Mouse (Mus musculus) liver, embryonic 11.5 days (tissue): ENCODE results near the gene Tmem165. TPM values are rescaled to one million over a fixed set of nuclear protein-coding genes. Genes with fewer than 3 reads are reported as not detected.

ENCODE experiments used
- ATAC-seq: fragments of 200-750 bp; cut with Nextera tagmentation; replicated peaks from 2 replicates; pipeline ENCODE4 v1.8.0; 2017; ENCODE audit warnings: moderate number of reproducible peaks, mild to moderate bottlenecking, moderate TSS enrichment, moderate library complexity; ENCODE audit not compliant: low FRiP score
- DNase-seq: peaks from one replicate; pipeline ENCODE4 v3.0.0-alpha.2; 2017; ENCODE audit warnings: low spot score
- H3K27ac ChIP-seq: fragments of 300-500 bp; sonication (generic); 2 replicates; pipeline ENCODE4 v1.5.1; 2014; ENCODE audit warnings: mild to moderate bottlenecking, low read depth, low read length, control low read depth
- H3K27me3 ChIP-seq: fragments of 300-500 bp; sonication (generic); replicated peaks from 2 replicates; pipeline ENCODE4 v1.6.1; 2014; ENCODE audit warnings: low read length, mixed read lengths; ENCODE audit not compliant: control insufficient read depth, insufficient read depth
- H3K36me3 ChIP-seq: fragments of 300-500 bp; sonication (generic); 2 replicates; pipeline ENCODE4 v1.6.1; 2014; ENCODE audit warnings: mild to moderate bottlenecking, low read length, moderate library complexity, mixed read lengths; ENCODE audit not compliant: control insufficient read depth, insufficient read depth
- H3K4me1 ChIP-seq: fragments of 300-500 bp; sonication (generic); replicated peaks from 2 replicates; pipeline ENCODE4 v1.6.1; 2014; ENCODE audit warnings: low read length, mixed read lengths; ENCODE audit not compliant: control insufficient read depth, insufficient read depth
- H3K4me2 ChIP-seq: fragments of 300-500 bp; sonication (generic); 2 replicates; pipeline ENCODE4 v1.6.1; 2014; ENCODE audit warnings: mild to moderate bottlenecking, control low read depth, moderate library complexity
- H3K4me3 ChIP-seq: fragments of 300-500 bp; sonication (generic); 2 replicates; pipeline ENCODE4 v1.5.1; 2014; ENCODE audit warnings: low read depth, low read length, control low read depth
- H3K9ac ChIP-seq: fragments of 300-500 bp; sonication (generic); 2 replicates; pipeline ENCODE4 v1.6.1; 2014; ENCODE audit warnings: low read depth, low read length, control low read depth
- H3K9me3 ChIP-seq: fragments of 300-500 bp; sonication (generic); 2 replicates; pipeline ENCODE4 v1.6.1; 2016; ENCODE audit warnings: low read length, inconsistent platforms, mixed read lengths; ENCODE audit not compliant: control insufficient read depth
- WGBS: fragments of 180-500 bp; shearing (Covaris S2); extraction: QIAGEN DNeasy Blood & Tissue Kit; methylation state at CpG from one replicate; pipeline ENCODE4 v1.1.7; 2014; 5-methylcytosine and 5-hydroxymethylcytosine counted together
- polyA plus RNA-seq: library from polyadenylated mRNA; unstranded; fragments of >200 nt; fragmentation: Nextera tagmentation; extraction: Ambion mirVana; gene quantifications from 2 replicates; pipeline ENCODE4 v1.2.1, GENCODE M21; 2014

The Tmem165 gene
- 67.2 and 73.9 TPM in 2 replicates for polyA plus RNA-seq

DNA sequence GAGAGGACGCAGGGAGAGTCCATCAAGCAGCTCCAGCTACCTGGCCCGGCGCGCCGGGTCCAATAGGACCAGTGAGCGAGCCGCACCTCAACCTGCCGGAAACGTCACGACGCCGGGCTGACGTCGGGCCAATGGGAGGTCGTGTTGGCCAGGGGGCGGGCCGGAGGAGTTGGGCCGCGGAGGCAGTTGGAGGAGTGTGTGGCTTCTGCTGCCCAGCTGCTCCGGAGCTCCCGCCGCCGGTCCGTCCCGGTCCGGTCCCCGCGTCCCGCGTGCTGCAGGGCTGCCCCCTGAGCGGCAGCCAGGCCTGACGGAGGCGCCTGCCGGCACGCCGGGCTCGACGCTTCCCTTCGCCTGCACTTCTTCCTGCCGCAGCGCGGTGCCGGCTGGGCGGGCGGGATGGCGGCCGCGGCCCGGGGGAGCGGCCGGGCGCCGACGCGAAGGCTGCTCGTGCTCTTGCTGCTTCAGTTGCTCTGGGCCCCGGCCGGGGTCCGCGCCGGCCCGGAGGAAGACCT, at the start of gene Tmem165:
Gene Tmem165, plus strand, starts transcription at position 131 of the 512 bp plus-strand sequence.
- no peaks in the 10 kb centered on the region for H3K27me3 ChIP-seq
- H3K4me3 ChIP-seq: peak within 1 kb of the TSS; percentile 88
- ATAC-seq (peak; percentile 96), DNase-seq (peak; percentile 92)
- H3K9ac ChIP-seq: peak within 1 kb of the TSS; percentile 93
- H3K27ac ChIP-seq: peak within 1 kb of the TSS; percentile 93
- under 1% methylated on average over 59 of the region's 62 CpGs for WGBS
- peak within 1 kb of the TSS; percentile 80 for H3K4me2 ChIP-seq
- H3K36me3 ChIP-seq: no peaks in the 10 kb centered on the region
- peaks cover 22% of the 10 kb centered on the region for H3K4me1 ChIP-seq
- H3K9me3 ChIP-seq: no peaks in the 10 kb centered on the region

DNA sequence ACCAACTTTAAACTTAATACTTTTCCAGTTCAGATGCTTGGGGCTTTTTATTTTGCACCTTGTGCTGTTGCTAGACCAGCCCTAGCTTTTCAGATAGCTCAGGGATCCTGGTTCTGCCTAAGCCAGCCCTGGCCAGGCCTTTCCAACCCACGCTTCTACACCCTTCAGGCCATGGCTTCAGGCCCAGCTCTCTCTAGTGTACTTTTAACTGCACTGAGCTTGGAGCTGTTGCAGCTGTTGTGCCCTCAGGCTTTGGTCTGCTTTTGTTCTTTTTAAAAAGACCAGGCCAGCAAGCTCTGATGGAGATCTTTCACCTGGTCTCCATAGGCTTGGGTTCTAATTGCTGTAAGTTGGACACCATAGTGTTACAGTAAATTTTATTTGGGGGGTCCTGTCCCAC, 48.0 kb upstream of the Tmem165 start:
- H3K27me3 ChIP-seq: no peaks in the 10 kb centered on the region
- no peak overlapping the region for H3K4me3 ChIP-seq
- H3K27ac ChIP-seq: no peak overlapping the region
- H3K4me1 ChIP-seq: peaks cover 6% of the 10 kb centered on the region; the same call in 1 of the 2 replicates
- no peaks in the 10 kb centered on the region for H3K9me3 ChIP-seq
- DNase-seq (no peak), ATAC-seq (no peak)
- H3K9ac ChIP-seq: no peak overlapping the region
- WGBS: 84% methylated on average over 1 of the region's 1 CpGs
- H3K36me3 ChIP-seq: no peaks in the 10 kb centered on the region
- no peak overlapping the region for H3K4me2 ChIP-seq

DNA sequence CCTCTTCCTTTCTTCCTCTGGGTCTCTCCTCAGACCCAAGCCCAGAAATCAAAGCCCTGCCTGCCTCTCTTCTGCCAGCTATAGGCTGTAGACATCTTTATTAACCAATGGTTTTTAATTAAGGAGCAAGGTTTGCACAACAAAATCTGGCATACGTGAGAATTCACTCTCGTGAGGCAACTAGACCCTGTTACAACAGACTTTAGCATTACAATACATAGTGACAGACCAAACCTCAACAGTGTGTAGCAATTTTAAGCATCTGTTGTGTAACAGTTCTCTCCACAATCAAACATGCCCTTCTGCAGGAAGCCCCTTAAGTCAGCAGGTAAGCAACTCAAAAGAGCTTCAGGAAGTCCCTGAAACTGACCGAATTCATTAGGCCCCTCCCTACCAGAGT, 47.4 kb upstream of the Tmem165 start:
- no peak for ATAC-seq
- Histone ChIP-seq H3K4me2 (no peak overlapping the region), H3K4me1 (peaks cover 9% of the 10 kb centered on the region; the same call in 1 of the 2 replicates), H3K9me3 (no peaks in the 10 kb centered on the region), H3K4me3 (no peak overlapping the region), H3K9ac (no peak overlapping the region), H3K36me3 (no peaks in the 10 kb centered on the region), H3K27ac (no peak overlapping the region), H3K27me3 (no peaks in the 10 kb centered on the region)
- WGBS: 86% methylated on average over 3 of the region's 3 CpGs
- DNase-seq: no peak

DNA sequence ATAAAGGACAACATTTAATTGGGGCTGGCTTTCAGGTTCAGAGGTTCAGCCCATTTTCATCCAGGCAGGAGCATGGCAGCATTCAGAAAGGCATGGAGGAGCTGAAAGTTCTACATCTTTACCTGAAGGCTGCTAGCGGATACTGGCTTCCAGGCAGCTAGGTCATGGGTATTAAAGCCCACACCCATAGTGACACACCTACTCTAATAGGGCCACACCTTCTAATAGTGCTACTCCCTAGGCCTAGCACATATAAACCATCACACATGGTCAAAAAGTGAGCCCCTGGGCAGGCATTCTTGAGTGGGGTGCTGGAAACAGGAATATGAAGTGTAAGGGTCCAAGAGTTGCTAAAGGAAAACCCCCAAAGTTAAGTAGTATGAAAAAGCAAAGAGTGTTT, 46.1 kb upstream of the Tmem165 start:
- Histone ChIP-seq H3K36me3 (no peaks in the 10 kb centered on the region), H3K9me3 (no peaks in the 10 kb centered on the region), H3K27me3 (no peaks in the 10 kb centered on the region), H3K4me2 (no peak overlapping the region), H3K4me3 (no peak overlapping the region), H3K9ac (no peak overlapping the region), H3K27ac (no peak overlapping the region), H3K4me1 (peaks cover 10% of the 10 kb centered on the region; the same call in 1 of the 2 replicates)
- DNase-seq (no peak), ATAC-seq (no peak)
- 97% methylated on average over 1 of the region's 1 CpGs for WGBS

DNA sequence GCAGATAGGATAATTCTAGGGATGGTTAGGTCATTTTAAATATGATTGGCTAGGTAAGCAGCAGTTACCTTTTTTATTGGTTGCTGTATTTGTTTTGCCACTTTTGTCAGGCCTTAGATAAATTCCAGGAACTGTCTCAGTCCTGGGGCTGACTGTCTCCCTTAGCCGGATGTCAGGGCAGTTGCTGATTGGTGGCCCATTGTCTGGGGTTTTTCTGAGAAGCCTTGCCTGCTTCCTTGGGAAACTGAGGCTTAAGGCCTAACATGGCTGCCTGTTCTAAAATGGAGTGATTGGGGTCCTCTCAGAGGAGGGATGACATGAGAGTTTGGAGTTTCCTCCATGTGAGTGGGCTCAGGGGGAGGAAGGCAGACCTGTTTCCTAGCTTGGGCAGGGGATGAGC, 45.6 kb upstream of the Tmem165 start:
- WGBS: 65% methylated on average over 1 of the region's 1 CpGs
- Histone ChIP-seq H3K27ac (no peak overlapping the region), H3K9me3 (no peaks in the 10 kb centered on the region), H3K4me2 (no peak overlapping the region), H3K27me3 (no peaks in the 10 kb centered on the region), H3K36me3 (no peaks in the 10 kb centered on the region), H3K4me3 (no peak overlapping the region), H3K4me1 (peaks cover 10% of the 10 kb centered on the region; the same call in 1 of the 2 replicates), H3K9ac (no peak overlapping the region)
- ATAC-seq (no peak), DNase-seq (no peak)

DNA sequence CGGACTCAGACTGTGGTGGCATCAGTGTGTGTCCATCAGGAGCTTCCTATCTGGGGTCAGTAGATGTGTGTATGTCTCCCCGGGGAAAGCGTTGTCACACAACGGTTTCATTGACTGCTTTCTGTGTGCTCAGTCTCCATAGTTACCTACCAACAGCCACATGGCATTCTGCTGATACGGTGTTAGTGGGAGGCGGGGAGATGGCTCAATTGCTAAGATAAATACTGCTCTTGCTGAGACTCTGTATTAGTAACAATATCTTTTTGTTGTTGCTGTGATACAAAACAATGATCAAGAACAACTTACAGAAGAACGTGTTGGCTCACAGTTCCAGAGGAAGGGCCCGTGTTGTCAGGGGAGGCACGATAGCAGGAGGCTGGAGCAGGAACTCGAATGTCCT, 45.2 kb upstream of the Tmem165 start:
- Histone ChIP-seq H3K27ac (no peak overlapping the region), H3K4me2 (no peak overlapping the region), H3K36me3 (no peaks in the 10 kb centered on the region), H3K9me3 (no peaks in the 10 kb centered on the region), H3K27me3 (no peaks in the 10 kb centered on the region), H3K4me1 (peaks cover 10% of the 10 kb centered on the region; the same call in 1 of the 2 replicates), H3K9ac (no peak overlapping the region), H3K4me3 (no peak overlapping the region)
- ATAC-seq: no peak
- no peak for DNase-seq
- 64% methylated on average over 10 of the region's 10 CpGs for WGBS

DNA sequence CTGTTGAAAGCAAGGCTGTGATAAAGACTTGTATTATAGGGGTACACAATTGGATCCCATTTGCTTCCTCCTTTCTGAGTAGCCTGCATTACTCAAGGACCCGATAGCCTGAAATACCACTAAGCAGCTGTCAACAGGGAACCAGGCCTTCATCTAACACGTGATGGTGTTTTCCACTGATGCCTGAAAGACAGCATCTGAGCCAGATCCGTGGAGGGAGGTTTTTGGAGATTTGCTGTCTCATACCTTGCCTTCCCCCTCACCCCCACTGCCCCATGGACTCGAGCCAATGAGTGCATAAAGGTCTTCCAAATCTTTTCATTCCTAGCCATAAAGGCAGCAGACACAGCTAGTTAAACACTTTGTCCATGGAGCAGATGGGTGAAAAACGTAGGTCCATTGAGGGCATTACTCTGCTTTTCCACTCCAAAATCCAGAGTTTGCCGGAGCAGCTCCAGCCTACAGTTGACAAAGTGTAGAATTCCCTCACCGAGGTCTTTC, 44.5 kb upstream of the Tmem165 start:
- WGBS: 55% methylated on average over 7 of the region's 7 CpGs
- Histone ChIP-seq H3K4me2 (peak overlapping the region; percentile 79), H3K36me3 (no peaks in the 10 kb centered on the region), H3K27me3 (no peaks in the 10 kb centered on the region), H3K4me3 (peak overlapping the region; percentile 75; the same call in 1 of the 2 replicates), H3K4me1 (peaks cover 10% of the 10 kb centered on the region; the same call in 1 of the 2 replicates), H3K9me3 (no peaks in the 10 kb centered on the region), H3K27ac (no peak overlapping the region), H3K9ac (no peak overlapping the region)
- no peak for DNase-seq
- ATAC-seq: no peak

DNA sequence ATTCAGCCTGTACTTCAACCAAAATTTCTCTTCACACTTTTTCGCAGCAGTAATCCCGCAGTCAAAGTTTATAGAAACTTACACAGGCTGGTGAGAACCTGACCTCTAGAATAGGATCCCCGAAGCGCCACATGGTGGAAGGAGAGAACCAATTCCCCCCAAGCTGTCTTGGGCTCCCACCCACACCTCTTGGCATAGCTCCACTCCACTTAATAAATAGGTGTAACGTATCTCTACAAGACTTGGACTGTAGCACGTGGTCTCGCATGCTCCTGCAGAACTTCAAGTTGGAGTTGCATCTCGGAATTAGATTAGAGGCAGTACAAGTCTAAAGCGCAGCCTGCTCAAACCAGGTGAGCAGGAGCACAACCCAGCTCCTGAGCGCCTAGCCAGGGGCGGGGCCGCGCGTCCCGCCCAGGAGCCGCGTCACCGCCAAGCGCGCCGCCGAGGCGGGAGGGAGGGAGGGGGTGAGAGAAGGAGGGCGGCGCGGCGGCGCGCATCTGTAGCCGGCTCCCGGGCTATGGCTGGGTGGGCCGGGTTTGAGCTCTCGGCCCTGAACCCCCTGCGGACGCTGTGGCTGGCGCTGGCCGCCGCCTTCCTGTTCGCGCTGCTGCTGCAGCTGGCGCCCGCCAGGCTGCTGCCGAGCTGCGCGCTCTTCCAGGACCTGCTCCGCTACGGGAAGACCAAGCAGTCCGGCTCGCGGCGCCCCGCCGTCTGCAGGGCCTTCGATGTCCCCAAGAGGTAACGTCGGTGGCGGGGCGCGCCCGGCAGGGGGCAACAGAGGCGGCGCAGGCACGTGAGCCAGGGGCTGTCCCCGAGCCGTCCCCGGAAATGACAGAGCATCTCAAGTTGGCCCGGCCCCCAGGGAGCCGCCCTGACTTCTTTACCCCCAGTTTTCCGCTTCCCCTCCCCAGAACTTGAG, 43.6 kb upstream of the Tmem165 start, which contains the start of gene Srd5a3:
Gene Srd5a3, plus strand, starts transcription at position 464 of the 922 bp plus-strand sequence.
- ATAC-seq (peak; percentile 98), DNase-seq (peak; percentile 99)
- no peaks in the 10 kb centered on the region for H3K27me3 ChIP-seq
- H3K4me2 ChIP-seq: peak within 1 kb of the TSS; percentile 79
- no peaks in the 10 kb centered on the region for H3K9me3 ChIP-seq
- 1% methylated on average over 63 of the region's 69 CpGs for WGBS
- H3K27ac ChIP-seq: peak within 1 kb of the TSS; percentile 97
- H3K9ac ChIP-seq: peak within 1 kb of the TSS; percentile 93
- H3K36me3 ChIP-seq: no peaks in the 10 kb centered on the region
- peaks cover 10% of the 10 kb centered on the region; the same call in 1 of the 2 replicates for H3K4me1 ChIP-seq
- peak within 1 kb of the TSS; percentile 75 for H3K4me3 ChIP-seq
